Mouse (Mus musculus): ENCODE data around the gene Phpt1.

The Phpt1 gene

GRCm38 (mm10) chr2:25526510-25527302 lies 48.3 kb downstream of the Phpt1 start:
- no peak for DNase-seq (ENCODE audit: low read depth in 1 of 2, low spot score in 2 of 2)

Data from monocyte, adult 2 months (primary cell).